Mouse (Mus musculus): ENCODE results near the gene Auts2. TPM values are rescaled to one million over a fixed set of nuclear protein-coding genes. Genes with fewer than 3 reads are reported as not detected.

Gene Auts2
- polyA plus RNA-seq, 1 experiment from 2014 or later = 95.1 TPM

DNA sequence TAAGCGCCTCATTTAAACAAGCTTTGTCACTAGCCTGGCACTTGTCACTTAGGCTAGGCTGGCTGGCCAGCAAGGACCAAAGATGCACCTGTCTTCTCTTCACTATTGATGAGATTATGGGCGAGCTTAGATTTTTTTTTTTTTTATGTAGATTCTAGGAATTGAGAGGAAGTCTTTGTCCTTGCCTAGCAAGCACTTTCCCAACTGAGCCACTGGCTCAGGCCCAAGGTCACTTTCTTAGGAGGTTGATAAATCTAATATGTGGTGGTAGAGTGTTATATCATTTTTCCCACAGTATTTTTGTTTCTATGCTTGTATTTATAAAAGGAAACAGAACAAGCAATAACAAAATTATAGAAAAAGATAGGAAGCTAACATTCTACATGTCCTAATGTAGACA, 571.2 kb downstream of the Auts2 start:
- no peak overlapping the region for H3K4me2 ChIP-seq
- WGBS = 82% methylated on average over 2 of the region's 2 CpGs
- H3K9ac ChIP-seq = no peak overlapping the region
- no peak overlapping the region for H3K27ac ChIP-seq
- H3K27me3 ChIP-seq = no peaks in the 10 kb centered on the region
- peaks cover 47% of the 10 kb centered on the region for H3K4me1 ChIP-seq
- H3K9me3 ChIP-seq (replicated peaks) = no peaks in the 10 kb centered on the region
- no peaks in the 10 kb centered on the region for H3K36me3 ChIP-seq (ENCODE audit: poor library complexity, severe bottlenecking)
- no peak overlapping the region for H3K4me3 ChIP-seq
- no peak for ATAC-seq

DNA sequence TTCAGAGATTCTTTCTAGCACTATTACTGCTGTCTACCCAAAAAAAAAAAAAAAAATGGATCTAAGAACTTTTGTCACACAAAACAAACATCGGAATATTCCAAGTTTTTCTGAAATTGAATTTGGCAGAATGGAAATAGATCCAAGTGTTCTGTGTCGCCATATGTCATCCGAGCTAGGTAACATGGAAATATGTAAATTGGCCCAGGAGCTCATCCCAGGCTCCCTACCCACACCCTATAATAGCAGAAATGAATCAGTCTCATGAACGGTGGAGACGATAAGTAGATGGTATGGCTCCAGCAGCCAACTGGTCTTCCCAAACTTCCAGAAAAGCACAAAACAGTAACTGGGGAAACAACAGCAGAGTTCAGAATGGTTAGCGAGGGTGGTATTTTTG, 577.6 kb downstream of the Auts2 start:
- peaks cover 8% of the 10 kb centered on the region; the same call in 1 of the 2 replicates for H3K36me3 ChIP-seq (ENCODE audit: poor library complexity, severe bottlenecking)
- H3K4me2 ChIP-seq = no peak overlapping the region
- WGBS = 87% methylated on average over 6 of the region's 6 CpGs
- no peak overlapping the region for H3K9ac ChIP-seq
- no peaks in the 10 kb centered on the region for H3K27me3 ChIP-seq
- H3K9me3 ChIP-seq (replicated peaks) = peaks cover 4% of the 10 kb centered on the region; the same call in 1 of the 2 replicates
- H3K4me3 ChIP-seq = no peak overlapping the region
- peaks cover 24% of the 10 kb centered on the region for H3K4me1 ChIP-seq
- no peak for ATAC-seq
- no peak overlapping the region for H3K27ac ChIP-seq

DNA sequence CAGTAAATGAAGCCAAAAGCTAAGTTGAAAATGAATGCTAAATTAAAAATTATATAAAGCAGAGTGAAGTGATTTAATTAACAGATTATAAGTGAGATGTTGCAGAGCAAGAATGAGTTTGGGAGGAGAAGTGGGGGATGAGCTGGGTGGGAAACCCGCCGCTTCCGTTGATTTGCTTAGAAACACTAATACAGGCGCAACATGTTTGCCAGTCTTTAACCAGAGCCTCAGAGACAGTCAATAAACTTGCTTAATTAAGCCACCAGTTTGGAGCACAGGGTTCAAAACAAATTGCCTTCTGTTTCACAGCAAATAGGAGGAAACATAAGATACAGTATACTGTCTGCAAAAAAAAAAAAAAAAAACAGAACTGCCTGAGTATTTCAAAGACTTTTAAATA, 579.6 kb downstream of the Auts2 start:
- WGBS = 86% methylated on average over 4 of the region's 4 CpGs
- peaks cover 4% of the 10 kb centered on the region; the same call in 1 of the 2 replicates for H3K9me3 ChIP-seq (replicated peaks)
- no peak overlapping the region for H3K4me3 ChIP-seq
- no peaks in the 10 kb centered on the region for H3K27me3 ChIP-seq
- no peak; the same call in 1 of the 2 replicates for ATAC-seq
- H3K4me1 ChIP-seq = peaks cover 23% of the 10 kb centered on the region
- no peak overlapping the region for H3K4me2 ChIP-seq
- peaks cover 8% of the 10 kb centered on the region; the same call in 1 of the 2 replicates for H3K36me3 ChIP-seq (ENCODE audit: poor library complexity, severe bottlenecking)
- no peak overlapping the region for H3K9ac ChIP-seq
- H3K27ac ChIP-seq = no peak overlapping the region

DNA sequence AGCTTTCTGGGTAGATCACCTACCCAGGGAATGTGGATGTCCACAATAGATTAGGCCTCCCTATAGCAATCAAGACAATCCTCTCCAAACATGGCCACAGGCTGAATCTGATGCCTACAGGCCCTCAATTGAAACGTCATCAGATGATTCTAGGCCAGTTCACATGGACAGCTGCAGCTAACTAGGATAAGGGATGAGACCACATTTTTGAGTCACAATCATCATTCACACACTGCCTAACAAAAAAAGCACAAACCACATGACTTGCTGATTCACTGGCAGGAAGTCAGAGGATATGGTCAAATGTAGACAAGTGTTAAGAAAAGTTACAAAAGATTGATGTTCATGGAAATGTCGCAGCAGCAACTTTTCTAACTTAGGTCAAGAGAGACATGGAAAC, 581.3 kb downstream of the Auts2 start:
- no peak overlapping the region for H3K9ac ChIP-seq
- no peak overlapping the region for H3K27ac ChIP-seq
- peaks cover 4% of the 10 kb centered on the region; the same call in 1 of the 2 replicates for H3K9me3 ChIP-seq (replicated peaks)
- no peaks in the 10 kb centered on the region for H3K27me3 ChIP-seq
- no peak for ATAC-seq
- WGBS = 88% methylated on average over 2 of the region's 2 CpGs
- H3K4me3 ChIP-seq = no peak overlapping the region
- peaks cover 13% of the 10 kb centered on the region for H3K4me1 ChIP-seq
- H3K36me3 ChIP-seq (ENCODE audit: poor library complexity, severe bottlenecking) = peaks cover 8% of the 10 kb centered on the region; the same call in 1 of the 2 replicates
- H3K4me2 ChIP-seq = no peak overlapping the region

DNA sequence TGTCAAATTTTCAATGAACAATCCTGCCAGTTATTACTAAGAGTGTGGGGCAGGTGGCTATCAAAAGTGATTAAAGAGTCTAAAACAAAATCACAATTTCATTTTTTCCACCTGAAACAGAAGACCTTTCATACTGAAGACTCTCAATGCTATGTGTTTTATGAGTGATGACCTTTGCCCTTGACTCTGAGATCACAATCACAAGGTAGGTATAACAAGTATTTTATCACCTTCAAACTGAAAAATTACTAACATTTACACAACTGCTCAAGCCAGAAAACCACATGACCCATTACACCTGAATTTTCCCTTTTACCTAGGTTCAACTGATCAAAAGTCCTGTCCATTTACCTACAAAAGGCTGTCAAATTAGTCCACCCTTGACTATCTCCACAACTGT, 582.7 kb downstream of the Auts2 start:
- no peak overlapping the region for H3K4me3 ChIP-seq
- no peak for ATAC-seq
- no peak overlapping the region for H3K27ac ChIP-seq
- no peak overlapping the region for H3K4me2 ChIP-seq
- peaks cover 4% of the 10 kb centered on the region; the same call in 1 of the 2 replicates for H3K9me3 ChIP-seq (replicated peaks)
- H3K27me3 ChIP-seq = no peaks in the 10 kb centered on the region
- no peak overlapping the region for H3K9ac ChIP-seq
- H3K4me1 ChIP-seq = peaks cover 20% of the 10 kb centered on the region
- H3K36me3 ChIP-seq (ENCODE audit: poor library complexity, severe bottlenecking) = peaks cover 8% of the 10 kb centered on the region; the same call in 1 of the 2 replicates

DNA sequence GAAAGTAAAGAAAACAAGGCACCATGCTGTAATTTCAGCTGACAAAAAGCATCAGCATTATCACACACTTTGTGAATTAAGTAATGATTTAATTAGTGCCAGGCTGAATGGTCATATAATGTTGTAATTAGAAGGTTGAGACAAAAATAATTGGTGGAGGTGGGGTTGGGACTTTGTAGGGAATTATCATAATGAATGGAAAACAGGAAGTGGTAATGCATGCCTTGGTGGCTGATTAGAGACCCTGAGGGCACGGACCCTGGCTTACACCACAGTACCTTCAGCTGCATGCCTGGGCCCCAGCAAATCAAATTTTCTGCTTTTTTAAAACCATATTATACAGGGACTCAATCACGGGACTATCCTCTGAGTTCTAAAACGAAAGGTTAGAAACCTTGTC, 586.1 kb downstream of the Auts2 start:
- H3K4me3 ChIP-seq = no peak overlapping the region
- H3K9ac ChIP-seq = no peak overlapping the region
- peak; percentile 61; the same call in 1 of the 2 replicates for ATAC-seq
- peaks cover 27% of the 10 kb centered on the region for H3K4me1 ChIP-seq
- peak overlapping the region; percentile 70; the same call in 1 of the 2 replicates for H3K27ac ChIP-seq
- no peaks in the 10 kb centered on the region for H3K36me3 ChIP-seq (ENCODE audit: poor library complexity, severe bottlenecking)
- H3K9me3 ChIP-seq (replicated peaks) = no peaks in the 10 kb centered on the region
- H3K4me2 ChIP-seq = no peak overlapping the region
- no peaks in the 10 kb centered on the region for H3K27me3 ChIP-seq
- 54% methylated on average over 3 of the region's 3 CpGs for WGBS

DNA sequence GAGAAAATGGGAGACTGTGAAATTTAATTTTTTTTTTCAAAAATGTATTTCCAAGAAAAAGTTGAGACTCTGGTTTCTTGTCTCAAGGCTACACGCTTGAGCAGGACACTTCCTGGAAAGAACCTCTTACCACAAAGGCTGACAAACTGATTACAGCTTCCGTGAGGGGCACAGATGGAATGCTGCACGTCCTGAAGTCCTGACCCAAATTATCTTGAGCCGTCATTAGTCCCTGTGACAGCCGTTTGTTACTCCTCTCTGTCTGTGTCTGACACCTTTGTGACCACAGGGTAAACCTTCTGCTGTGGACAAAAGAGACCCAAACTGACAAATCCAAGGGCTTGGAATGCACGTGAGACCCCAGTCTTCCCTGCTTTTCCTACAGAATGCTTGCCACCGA, 587.1 kb downstream of the Auts2 start:
- Histone ChIP-seq H3K4me2 (no peak overlapping the region), H3K27ac (peak overlapping the region; percentile 70), H3K27me3 (no peaks in the 10 kb centered on the region), H3K4me3 (no peak overlapping the region), H3K36me3 (ENCODE audit: poor library complexity, severe bottlenecking) (no peaks in the 10 kb centered on the region), H3K9me3 (replicated peaks) (no peaks in the 10 kb centered on the region), H3K9ac (no peak overlapping the region), H3K4me1 (peaks cover 27% of the 10 kb centered on the region)
- ATAC-seq = peak; percentile 30; the same call in 1 of the 2 replicates
- 32% methylated on average over 7 of the region's 7 CpGs for WGBS

DNA sequence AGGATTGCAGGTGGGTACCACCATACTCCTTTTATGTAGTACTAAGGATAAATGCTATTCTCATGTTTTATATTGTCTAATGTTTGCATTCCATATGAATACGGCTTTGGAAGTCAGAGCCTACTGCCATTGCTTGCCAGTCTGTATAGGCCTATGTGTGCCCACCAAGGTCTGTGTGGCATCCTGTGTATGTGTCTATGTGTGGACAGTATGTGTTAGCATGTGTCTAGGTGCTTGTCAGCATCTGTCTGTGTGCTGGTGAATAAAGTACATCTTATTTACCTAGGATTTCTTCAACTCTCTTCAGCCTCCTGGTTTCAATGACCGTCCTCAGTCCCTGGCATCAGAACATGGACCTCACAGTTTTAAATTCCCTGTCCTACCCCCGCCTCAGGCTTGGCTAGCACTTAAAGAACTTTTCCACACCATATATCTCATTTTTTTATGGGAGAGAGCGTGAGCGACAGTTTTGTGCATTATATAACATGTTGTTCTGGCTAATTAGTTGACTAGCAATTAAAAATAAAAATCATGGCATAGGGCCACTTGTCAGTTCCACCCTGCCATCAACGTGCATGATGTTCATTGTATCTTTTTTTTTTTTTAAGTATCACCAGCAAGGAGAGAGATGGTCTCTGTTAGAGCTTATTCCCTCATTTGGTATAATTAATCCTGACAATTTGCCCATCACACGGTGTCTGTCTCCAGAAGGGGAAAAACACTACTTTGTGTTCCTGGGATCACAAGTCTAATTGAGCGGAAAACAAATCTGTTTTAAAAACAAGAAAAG, 587.7 kb downstream of the Auts2 start:
- Histone ChIP-seq H3K9ac (no peak overlapping the region), H3K9me3 (replicated peaks) (no peaks in the 10 kb centered on the region), H3K36me3 (ENCODE audit: poor library complexity, severe bottlenecking) (no peaks in the 10 kb centered on the region), H3K4me1 (peaks cover 27% of the 10 kb centered on the region), H3K27ac (peak overlapping the region; percentile 25; the same call in 1 of the 2 replicates), H3K4me2 (no peak overlapping the region), H3K27me3 (no peaks in the 10 kb centered on the region), H3K4me3 (no peak overlapping the region)
- ATAC-seq = peak; percentile 55; the same call in 1 of the 2 replicates
- 57% methylated on average over 8 of the region's 8 CpGs for WGBS

DNA sequence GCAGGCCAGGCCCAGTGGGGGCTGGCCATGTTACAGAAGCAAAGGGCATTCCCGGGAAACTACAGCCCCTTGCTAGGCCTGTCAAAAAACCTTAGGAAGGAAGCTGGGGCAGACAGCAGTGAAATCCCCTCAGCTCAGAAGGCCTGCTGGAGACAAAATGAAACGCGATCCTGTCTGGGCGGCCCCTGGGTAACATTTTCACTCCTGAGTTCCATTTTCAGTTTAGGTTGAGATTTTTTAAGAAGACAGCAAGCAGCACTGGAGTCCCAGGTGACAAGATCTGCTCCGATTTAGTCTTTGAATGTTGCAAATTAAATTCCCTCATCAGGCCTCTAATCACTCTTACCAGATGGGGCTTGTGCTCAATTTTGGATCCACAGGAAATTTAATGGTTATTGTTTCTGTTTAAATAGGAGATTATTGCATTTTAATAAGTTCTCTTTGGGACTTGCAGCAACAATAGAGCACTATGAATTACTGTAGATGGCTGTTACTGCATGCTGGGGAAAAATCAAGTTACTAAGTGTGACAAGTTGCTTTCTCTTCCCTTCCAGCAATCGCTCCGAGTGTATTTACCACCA, 594.5 kb downstream of the Auts2 start:
- Histone ChIP-seq H3K27me3 (no peaks in the 10 kb centered on the region), H3K4me1 (peaks cover 34% of the 10 kb centered on the region), H3K9ac (no peak overlapping the region), H3K27ac (peak overlapping the region; percentile 41), H3K4me3 (no peak overlapping the region), H3K9me3 (replicated peaks) (no peaks in the 10 kb centered on the region), H3K4me2 (no peak overlapping the region), H3K36me3 (ENCODE audit: poor library complexity, severe bottlenecking) (no peaks in the 10 kb centered on the region)
- ATAC-seq = no peak
- WGBS = 23% methylated on average over 7 of the region's 7 CpGs

DNA sequence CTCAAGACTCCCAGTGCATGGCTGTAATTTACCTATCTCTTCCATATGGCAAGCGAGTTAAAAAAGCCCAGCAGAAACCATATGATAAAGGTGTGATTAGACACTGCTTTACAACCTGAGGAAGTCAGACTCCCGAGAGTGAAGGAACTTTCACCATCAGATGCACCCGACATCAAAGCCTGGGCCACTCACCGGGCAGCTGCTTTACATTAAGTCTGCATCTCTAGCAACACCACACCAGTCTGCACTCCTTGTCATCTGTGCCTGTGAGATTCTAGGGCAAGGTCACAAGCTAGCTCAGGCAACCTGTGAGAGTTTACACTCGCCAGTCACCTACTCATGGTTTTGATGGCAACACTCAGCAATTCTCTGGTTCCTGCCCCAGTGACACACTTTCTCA, 596.3 kb downstream of the Auts2 start:
- Histone ChIP-seq H3K27ac (no peak overlapping the region), H3K9me3 (replicated peaks) (no peaks in the 10 kb centered on the region), H3K4me2 (no peak overlapping the region), H3K36me3 (ENCODE audit: poor library complexity, severe bottlenecking) (no peaks in the 10 kb centered on the region), H3K27me3 (no peaks in the 10 kb centered on the region), H3K4me3 (no peak overlapping the region), H3K9ac (no peak overlapping the region), H3K4me1 (peaks cover 34% of the 10 kb centered on the region)
- 89% methylated on average over 5 of the region's 5 CpGs for WGBS
- no peak for ATAC-seq

DNA sequence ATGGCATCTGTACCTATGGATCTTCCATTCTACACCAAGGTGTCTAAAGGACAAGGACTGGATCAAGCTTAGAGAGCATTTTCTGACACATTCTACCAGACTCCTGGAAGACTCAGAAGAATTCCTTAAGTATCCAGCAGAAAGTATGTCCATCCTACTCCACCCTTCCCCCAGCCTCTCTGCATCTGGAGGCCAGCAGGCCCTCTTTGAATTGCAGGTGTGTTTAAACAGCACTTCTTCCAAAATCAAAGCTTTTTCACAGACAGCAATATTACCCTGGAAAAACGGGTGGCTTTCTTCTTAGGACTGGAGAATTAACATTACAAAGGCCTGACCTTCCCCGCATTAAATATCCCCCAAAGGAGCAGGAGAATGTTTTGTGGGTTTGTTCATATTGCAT, 598.4 kb downstream of the Auts2 start:
- WGBS = 7% methylated on average over 2 of the region's 2 CpGs
- H3K9me3 ChIP-seq (replicated peaks) = no peaks in the 10 kb centered on the region
- peaks cover 31% of the 10 kb centered on the region for H3K4me1 ChIP-seq
- no peaks in the 10 kb centered on the region for H3K27me3 ChIP-seq
- H3K4me3 ChIP-seq = no peak overlapping the region
- no peak overlapping the region for H3K9ac ChIP-seq
- no peak overlapping the region for H3K4me2 ChIP-seq
- H3K36me3 ChIP-seq (ENCODE audit: poor library complexity, severe bottlenecking) = no peaks in the 10 kb centered on the region
- ATAC-seq = no peak
- H3K27ac ChIP-seq = no peak overlapping the region

DNA sequence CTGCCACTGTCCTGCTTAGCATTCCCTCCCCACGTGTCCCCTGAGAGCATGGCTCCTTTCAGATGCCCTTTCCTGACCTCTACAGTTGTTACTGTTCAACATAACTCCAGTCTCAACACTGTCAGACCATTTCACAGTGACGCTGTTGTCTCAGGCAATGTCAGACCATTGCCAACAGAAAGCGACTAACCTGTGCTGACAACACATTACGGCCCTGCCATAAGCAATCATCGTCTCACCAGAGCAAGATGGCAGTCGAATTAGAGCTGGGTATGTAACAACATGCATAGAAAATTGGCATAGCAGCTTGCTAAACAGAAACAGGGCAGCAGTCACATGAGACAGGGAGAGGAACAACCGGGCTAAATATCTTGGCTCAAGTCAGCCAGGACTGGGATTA, 614.4 kb downstream of the Auts2 start:
- no peak overlapping the region for H3K27ac ChIP-seq

More for the DNA sequence above, 614.4 kb downstream of the Auts2 start:
- no peak overlapping the region for H3K4me3 ChIP-seq
- H3K4me1 ChIP-seq = no peaks in the 10 kb centered on the region
- no peak overlapping the region for H3K4me2 ChIP-seq
- H3K9ac ChIP-seq = no peak overlapping the region
- WGBS = 72% methylated on average over 7 of the region's 7 CpGs
- H3K36me3 ChIP-seq (ENCODE audit: poor library complexity, severe bottlenecking) = no peaks in the 10 kb centered on the region
- no peak for ATAC-seq
- no peaks in the 10 kb centered on the region for H3K9me3 ChIP-seq (replicated peaks)
- H3K27me3 ChIP-seq = no peaks in the 10 kb centered on the region

Measured in forebrain, embryonic 13.5 days (tissue).